Mouse (Mus musculus): ENCODE data around the gene Tgfbi.

- TF ChIP-seq CTCF (IDR thresholded peaks at IDR 0.05) (no peak), EP300 (IDR thresholded peaks at IDR 0.05) (no peak)
Observed at GRCm38 (mm10) chr13:56571645-56572044, 37.7 kb upstream of the Tgfbi start.
